24 mouse cellular contexts compared by ENCODE assay signal in the genomic region with DNA sequence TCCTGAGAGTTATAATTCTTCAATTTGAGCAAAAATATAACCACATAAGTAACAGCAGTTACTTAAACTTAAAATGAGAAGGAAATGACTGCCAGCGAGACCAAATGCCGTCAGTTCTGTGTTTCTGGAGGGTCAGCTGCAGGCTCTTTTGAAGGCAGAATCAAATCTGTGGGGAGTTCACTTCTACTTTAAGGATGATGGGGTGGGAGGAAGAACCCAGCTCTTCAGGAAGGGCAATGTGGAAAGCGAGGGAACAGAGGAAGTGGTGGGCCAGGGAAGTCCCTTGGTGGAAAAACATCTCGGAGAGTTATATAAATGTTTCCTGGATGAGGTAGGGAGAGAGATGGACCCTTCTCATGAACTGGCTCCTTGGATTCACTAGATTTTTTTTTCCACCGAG. TPM values are rescaled to one million over a fixed set of nuclear protein-coding genes. Genes with fewer than 3 reads are reported as not detected.
DNase-seq lines count a peak whose midpoint lies in the region; ATAC-seq and TF ChIP-seq lines count a peak whose summit lies in the region.
"Had no signal": no experiment of that assay in that cellular context is flagged by ENCODE, and none has a peak within 500 bp of the region (broad histone marks: within the 10 kb centered on the region; RNA-seq: fewer than 3 reads in every experiment).

No protein-coding gene starts in this region.

- H3K27ac ChIP-seq in heart, adult 2 months = peak overlapping the region; percentile 40
- H3K27ac ChIP-seq: embryonic facial prominence, embryonic 10.5 days; embryonic facial prominence, embryonic 12.5 days; forebrain, embryonic 13.5 days; forebrain, embryonic 15.5 days had no signal

- H3K79me2 ChIP-seq in heart, adult 2 months (replicated peaks; ENCODE audit: control insufficient read depth, insufficient read depth, low read length) = no peaks in the 10 kb centered on the region

- 0 out of 2 replicates have a peak, but pooled peaks have one; percentile 17 for ATAC-seq in common myeloid progenitor, adult 5-6 weeks (replicated peaks; ENCODE audit: low read depth, poor library complexity, severe bottlenecking)
- no peak for ATAC-seq in CD4-positive, CD25-positive, alpha-beta regulatory T cell, adult 4 months
- ATAC-seq: activated CD4-positive, CD25-positive, alpha-beta regulatory T cell, adult 4 months; forebrain, embryonic 13.5 days; forebrain, embryonic 15.5 days; forebrain, postnatal 0 days; Patski had no signal

- no peak overlapping the region for H3K4me3 ChIP-seq in heart, adult 2 months
- H3K4me3 ChIP-seq: embryonic facial prominence, embryonic 10.5 days; embryonic facial prominence, embryonic 12.5 days; forebrain, embryonic 13.5 days; forebrain, embryonic 15.5 days had no signal

- no peaks in the 10 kb centered on the region for H3K36me3 ChIP-seq in heart, adult 2 months (ENCODE audit: control insufficient read depth, insufficient read depth, low read length)
- H3K36me3 ChIP-seq: embryonic facial prominence, embryonic 10.5 days; embryonic facial prominence, embryonic 12.5 days; forebrain, embryonic 15.5 days; G1E had no signal

- H3K27me3 ChIP-seq in heart, adult 2 months (ENCODE audit: control insufficient read depth, insufficient read depth, low read length) = no peaks in the 10 kb centered on the region
- H3K27me3 ChIP-seq: embryonic facial prominence, embryonic 12.5 days; forebrain, embryonic 13.5 days; forebrain, embryonic 15.5 days had no signal

- H3K9ac ChIP-seq in heart, adult 2 months (ENCODE audit: low read depth, low read length) = no peak overlapping the region
- H3K9ac ChIP-seq: embryonic facial prominence, embryonic 12.5 days; forebrain, embryonic 13.5 days; forebrain, embryonic 15.5 days; forebrain, postnatal 0 days had no signal

- no peak for TF ChIP-seq EP300 in heart, adult 2 months (IDR thresholded peaks at IDR 0.05; ENCODE audit: insufficient read depth, low read depth, low read length)

- intact Hi-C loops in heart, adult 2 months (cut with DNase I) = no loop called here

- TF ChIP-seq CTCF in heart, adult 2 months (IDR thresholded peaks at IDR 0.05) = no peak

- H3K4me1 ChIP-seq in heart, adult 2 months (ENCODE audit: control insufficient read depth, insufficient read depth, low read length) = peaks cover 4% of the 10 kb centered on the region
- H3K4me1 ChIP-seq: embryonic facial prominence, embryonic 12.5 days; forebrain, embryonic 15.5 days had no signal

- no peak for DNase-seq in heart, adult 2 months
- DNase-seq in heart, adult 18-20 months = no peak
- no peak for DNase-seq in right cerebral cortex, adult 2 months (ENCODE audit: low spot score in 2 of 2)
- DNase-seq: adrenal gland, adult 8-10 months; adrenal gland, postnatal 14 days; adrenal gland, postnatal 36 days; cerebellum, adult 11 months; cerebellum, adult 18-20 months; cerebellum, adult 8-10 months; cerebellum, adult 9-11 months; cerebellum, postnatal 14 days; cerebellum, postnatal 36 days; forebrain, postnatal 0 days had no signal

- no peak for TF ChIP-seq POLR2A in heart, adult 2 months (IDR thresholded peaks at IDR 0.05; ENCODE audit: insufficient read depth, low read depth, low read length)

- WGBS in heart, adult 2 months = 54% methylated on average over 5 of the region's 5 CpGs

RNA-seq across cellular contexts. Expression of gene Aplnr, which starts 20.1 kb away (rescaled TPM):
- total RNA-seq in heart, adult 2 months (2021) = 10 to 100 TPM; 20.5 to 21.4 TPM
- polyA plus RNA-seq in heart, adult 2 months (2012; rRNA removed) = 35.3 and 76.1 TPM in 2 replicates
- total RNA-seq in heart, adult 18-20 months (2021) = 10 to 100 TPM in 1 of 2 experiments, 1 to 10 TPM in 1; 5.7 to 11.3 TPM
- 0.14 and 0.29 TPM in 2 replicates for total RNA-seq in common myeloid progenitor, adult 5-6 weeks (2017)
- not detected for polyA plus RNA-seq in CD4-positive, CD25-positive, alpha-beta regulatory T cell, adult 4 months (2017; shearing (Covaris generic))
- total RNA-seq: CH12.LX had no signal
- polyA plus RNA-seq: activated CD4-positive, CD25-positive, alpha-beta regulatory T cell, adult 4 months; C2C12; G1E had no signal

RNA-seq across cellular contexts. Expression of gene Lrrc55, which starts 40.9 kb away (rescaled TPM):
- total RNA-seq in heart, adult 2 months (2021) = 1 to 10 TPM in 1 of 2 experiments, under 1 TPM in 1; 0.81 to 1.6 TPM
- 1.3 and 3.1 TPM in 2 replicates for polyA plus RNA-seq in heart, adult 2 months (2012; rRNA removed)
- 1 to 10 TPM; 1.2 to 1.5 TPM for total RNA-seq in heart, adult 18-20 months (2021)
- not detected in 2 replicates for total RNA-seq in common myeloid progenitor, adult 5-6 weeks (2017)
- polyA plus RNA-seq in CD4-positive, CD25-positive, alpha-beta regulatory T cell, adult 4 months (2017; shearing (Covaris generic)) = not detected
- total RNA-seq: CH12.LX had no signal
- polyA plus RNA-seq: activated CD4-positive, CD25-positive, alpha-beta regulatory T cell, adult 4 months; C2C12; G1E had no signal
